Mouse (Mus musculus) heart, postnatal 25 days (tissue): ENCODE measurements around the gene Mogs. TPM values are rescaled to one million over a fixed set of nuclear protein-coding genes. Genes with fewer than 3 reads are reported as not detected.
"Not testable (repeated sequence)": the region's sequence is repeated elsewhere in the genome, so short reads cannot be mapped to it uniquely, and the experiment has no call there.

ENCODE experiments used
- DNase-seq: peaks from one replicate; pipeline ENCODE4 v3.0.0; 2022; ENCODE audit warnings: low spot score
- intact Hi-C: fragments of 180-260 bp; cut with DNase I; formaldehyde crosslinking; loops from one replicate; pipeline ENCODE4 v1.15.1; 2025
- total RNA-seq, 2 experiments: library from RNA; stranded (reverse); gene quantifications; 2 replicates each; pipeline ENCODE4 v1.2.3; 2021

Gene Mogs
- total RNA-seq, 2 experiments from 2014 or later: 8.4 to 9.0 TPM

GRCm38 (mm10) chr6:83142211-83142731 lies 27.0 kb downstream of the Mogs start:
- intact Hi-C loops: no loop called here
- DNase-seq: no peak

GRCm38 (mm10) chr6:83142886-83143285 lies 27.6 kb downstream of the Mogs start:
- DNase-seq: no peak
- intact Hi-C loops: no loop called here

- DNase-seq: no peak
- intact Hi-C loops: no loop called here
These were observed 29.9 kb downstream of the Mogs start for GRCm38 (mm10) chr6:83145209-83145608.

GRCm38 (mm10) chr6:83145805-83146204 lies 30.5 kb downstream of the Mogs start:
- no peak for DNase-seq
- intact Hi-C loops: no loop called here

- intact Hi-C loops: no loop called here
- DNase-seq: no peak
These were observed 32.0 kb downstream of the Mogs start for GRCm38 (mm10) chr6:83147280-83147679.

- DNase-seq: no peak
- intact Hi-C loops: no loop called here
These were observed 36.4 kb downstream of the Mogs start for GRCm38 (mm10) chr6:83151721-83152120.

- intact Hi-C loops: no loop called here
- no peak for DNase-seq
These were observed 37.7 kb downstream of the Mogs start for GRCm38 (mm10) chr6:83153038-83153437.

- intact Hi-C loops: no loop called here
- DNase-seq: no peak
These were observed 38.2 kb downstream of the Mogs start for GRCm38 (mm10) chr6:83153485-83153884.

GRCm38 (mm10) chr6:83155552-83156238 lies 40.4 kb downstream of the Mogs start:
- DNase-seq: no peak
- intact Hi-C loops: no loop called here

GRCm38 (mm10) chr6:83156259-83156684 lies 41.0 kb downstream of the Mogs start, which contains the start of the genes Wdr54 and 1700003E16Rik:
Gene Wdr54 (minus strand): TSS chr6:83156397.
Gene 1700003E16Rik (plus strand): TSS chr6:83156404.
- no peak for DNase-seq
- intact Hi-C loops: no loop called here

GRCm38 (mm10) chr6:83159456-83159855 lies 44.2 kb downstream of the Mogs start:
- intact Hi-C loops: loop anchor here (2.0 kb wide), 2 partner anchors 45 to 163 kb away; partner anchors contain the start of gene Mogs
- DNase-seq: not testable (repeated sequence)

- intact Hi-C loops: loop anchor here (5.0 kb wide), 1 partner anchor 106 kb away; no protein-coding TSS in a partner anchor
- no peak for DNase-seq
These were observed 46.1 kb downstream of the Mogs start for GRCm38 (mm10) chr6:83161442-83161841.

GRCm38 (mm10) chr6:83161921-83162641 lies 46.8 kb downstream of the Mogs start:
- DNase-seq: no peak
- intact Hi-C loops: loop anchor here (5.0 kb wide), 1 partner anchor 105 kb away; no protein-coding TSS in a partner anchor

- intact Hi-C loops: loop anchor here (5.0 kb wide), 1 partner anchor 105 kb away; no protein-coding TSS in a partner anchor
- no peak for DNase-seq
These were observed 47.4 kb downstream of the Mogs start for GRCm38 (mm10) chr6:83162701-83163100.

GRCm38 (mm10) chr6:83165026-83165606 lies 49.8 kb downstream of the Mogs start:
- no peak for DNase-seq
- intact Hi-C loops: no loop called here

GRCm38 (mm10) chr6:83165607-83166242 lies 50.4 kb downstream of the Mogs start, which contains the start of gene Dctn1:
Gene Dctn1 (plus strand): TSS chr6:83165920.
- intact Hi-C loops: no loop called here
- peak; percentile 88 for DNase-seq

GRCm38 (mm10) chr6:83166243-83166630 lies 50.9 kb downstream of the Mogs start:
- no peak for DNase-seq
- intact Hi-C loops: no loop called here
